ENCODE assay signal across 8 mouse cellular contexts in the genomic region with DNA sequence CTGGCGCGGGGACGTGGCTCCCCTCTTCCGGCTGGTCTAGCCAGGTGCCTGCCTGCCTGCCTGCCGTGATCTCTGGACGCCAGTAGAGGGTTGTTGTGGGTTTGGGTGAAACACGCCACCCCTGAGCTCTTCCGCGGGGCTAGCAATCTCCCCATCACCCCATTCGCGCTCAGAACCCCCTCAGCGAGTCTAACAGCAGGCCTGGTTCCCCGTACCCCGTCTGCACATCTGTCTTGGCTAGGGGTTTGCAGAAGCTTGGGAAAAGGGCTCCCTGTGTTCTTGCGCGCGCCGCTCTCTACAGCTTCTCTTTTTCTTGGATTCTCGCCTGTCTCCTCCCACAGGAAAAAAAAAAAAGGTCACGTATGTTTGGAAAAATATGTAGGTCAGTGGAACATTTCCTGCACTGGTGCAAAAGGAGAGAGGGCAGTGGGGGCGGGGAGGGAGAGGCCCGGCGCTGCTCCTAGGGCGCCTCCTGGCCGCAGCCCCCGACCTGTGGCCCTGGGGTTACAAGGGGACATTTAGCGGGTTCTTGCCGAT. TPM values are rescaled to one million over a fixed set of nuclear protein-coding genes. Genes with fewer than 3 reads are reported as not detected.
DNase-seq lines count a peak whose midpoint lies in the region; ATAC-seq lines count a peak whose summit lies in the region.

No protein-coding gene starts in this region.

- ATAC-seq in hematopoietic stem cell, adult 5-6 weeks (replicated peaks in 1 of 2; ENCODE audit: insufficient read depth in 1 of 2, low FRiP score in 2 of 2, low TSS enrichment in 1 of 2, low read depth in 1 of 2, poor library complexity in 2 of 2, severe bottlenecking in 2 of 2), result peak; percentile 19 to 30

- peak; percentile 64 for DNase-seq in Muller cell, postnatal 12 days (ENCODE audit: inconsistent ontology term)
- peak; percentile 52 to 69 for DNase-seq in cerebellum, adult 18-20 months
- peak; percentile 44 to 45 for DNase-seq in frontal cortex, postnatal 10 days (ENCODE audit: low spot score in 2 of 2)
- peak; percentile 36 to 43 for DNase-seq in layer of hippocampus, postnatal 10 days (ENCODE audit: low spot score in 2 of 2)
- peak; percentile 81 for DNase-seq in lung, postnatal 14 days
- peak; percentile 63 to 73 for DNase-seq in right cerebral cortex, adult 2 months (ENCODE audit: low spot score in 2 of 2)
- no peak for DNase-seq in natural killer cell, adult 2 months (ENCODE audit: low spot score in 2 of 2)

RNA-seq across cellular contexts. Expression of gene Npas2, which starts 1.0 kb away (rescaled TPM):
- 0.50 and 1.4 TPM in 2 replicates for total RNA-seq in hematopoietic stem cell, adult 5-6 weeks (2017)
- total RNA-seq in layer of hippocampus, postnatal 10 days (2021), result 10 to 100 TPM; 19.8 to 21.3 TPM

Comparison
In these comparisons a context has a peak if more than half of its experiments do, and no peak if none do; other contexts are left out.
1. DNase-seq: peak in Muller cell, postnatal 12 days (single experiment), cerebellum, adult 18-20 months (2 of 2), frontal cortex, postnatal 10 days (2 of 2), layer of hippocampus, postnatal 10 days (2 of 2), lung, postnatal 14 days (single experiment) and right cerebral cortex, adult 2 months (2 of 2); none in natural killer cell, adult 2 months (0 of 2).